Mouse (Mus musculus): Measurements from ENCODE around the gene Upp2. TPM values are rescaled to one million over a fixed set of nuclear protein-coding genes. Genes with fewer than 3 reads are reported as not detected.

Gene Upp2
- polyA plus RNA-seq, 1 experiment from 2014 or later = 5.2 TPM

DNA sequence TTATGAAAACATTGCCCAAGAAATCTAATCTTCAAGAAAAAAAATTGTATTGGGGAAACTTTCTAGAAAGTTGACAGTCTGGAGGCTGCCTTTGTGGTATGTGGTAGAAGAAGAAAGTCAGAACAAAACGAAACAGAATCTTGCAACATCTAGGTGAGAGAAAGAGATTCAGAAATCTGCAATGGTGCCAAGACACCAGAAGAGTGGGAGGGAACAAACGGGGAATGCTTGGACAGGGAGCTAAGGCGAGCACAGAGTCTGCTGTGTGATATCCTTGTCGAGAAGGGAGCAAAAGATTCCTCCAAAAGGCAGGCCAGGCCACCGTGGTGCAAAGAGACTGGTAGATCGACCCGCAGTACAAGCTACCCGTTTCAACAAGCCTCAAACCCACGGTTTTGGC lies 232.0 kb downstream of the Upp2 start:
- H3K27ac ChIP-seq = no peak overlapping the region
- WGBS = 86% methylated on average over 9 of the region's 9 CpGs
- no peaks in the 10 kb centered on the region for H3K27me3 ChIP-seq (ENCODE audit: insufficient read depth, poor library complexity, severe bottlenecking)
- no peak overlapping the region for H3K4me3 ChIP-seq
- H3K36me3 ChIP-seq = no peaks in the 10 kb centered on the region
- no peaks in the 10 kb centered on the region for H3K9me3 ChIP-seq
- no peak for DNase-seq (ENCODE audit: low spot score)
- peaks cover 20% of the 10 kb centered on the region for H3K4me1 ChIP-seq (replicated peaks)

DNA sequence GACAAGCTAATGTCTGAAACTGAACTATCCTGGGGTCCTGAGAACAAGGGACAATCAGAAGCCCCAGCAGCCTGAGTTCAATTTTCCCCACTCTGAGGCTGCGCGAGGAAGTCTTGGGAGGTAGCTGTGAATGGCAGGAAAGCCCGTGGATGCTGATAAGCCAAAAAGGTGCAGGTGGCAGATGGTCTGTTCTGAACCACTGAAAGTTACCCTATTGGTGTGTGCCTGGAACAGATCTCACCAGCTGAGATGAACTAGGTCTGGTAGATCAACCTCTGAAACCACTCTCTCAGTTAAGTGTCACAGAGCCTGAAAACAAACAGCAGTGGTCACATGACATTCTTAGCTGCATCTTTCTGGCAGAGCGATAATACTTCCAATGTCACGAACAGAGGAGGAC lies 232.5 kb downstream of the Upp2 start:
- Histone ChIP-seq H3K27ac (no peak overlapping the region), H3K4me1 (replicated peaks) (peaks cover 20% of the 10 kb centered on the region), H3K4me3 (no peak overlapping the region), H3K36me3 (no peaks in the 10 kb centered on the region), H3K27me3 (ENCODE audit: insufficient read depth, poor library complexity, severe bottlenecking) (no peaks in the 10 kb centered on the region), H3K9me3 (no peaks in the 10 kb centered on the region)
- DNase-seq (ENCODE audit: low spot score) = no peak
- WGBS = 92% methylated on average over 5 of the region's 5 CpGs

DNA sequence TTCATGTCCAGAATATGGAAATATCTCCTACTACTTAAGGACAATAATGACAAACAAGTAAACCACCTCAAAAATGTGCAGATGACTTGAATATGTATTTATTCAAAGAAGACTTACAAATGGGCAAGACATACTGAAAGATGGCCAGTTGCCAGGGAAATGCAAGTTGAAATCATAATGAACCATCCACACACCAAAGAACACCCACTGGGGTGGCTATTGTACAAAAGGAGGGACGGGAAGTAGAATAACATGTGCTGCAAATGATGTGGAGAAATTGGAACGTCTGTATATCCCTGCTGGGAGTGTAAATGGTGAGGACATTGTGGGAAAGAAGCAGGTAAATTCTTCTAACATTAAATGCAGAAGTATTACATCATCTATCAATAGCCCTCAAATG lies 245.8 kb downstream of the Upp2 start:
- no peak for DNase-seq (ENCODE audit: low spot score)
- Histone ChIP-seq H3K27me3 (ENCODE audit: insufficient read depth, poor library complexity, severe bottlenecking) (no peaks in the 10 kb centered on the region), H3K9me3 (no peaks in the 10 kb centered on the region), H3K27ac (no peak overlapping the region), H3K4me3 (no peak overlapping the region), H3K4me1 (replicated peaks) (no peaks in the 10 kb centered on the region), H3K36me3 (no peaks in the 10 kb centered on the region)
- 51% methylated on average over 2 of the region's 2 CpGs for WGBS

DNA sequence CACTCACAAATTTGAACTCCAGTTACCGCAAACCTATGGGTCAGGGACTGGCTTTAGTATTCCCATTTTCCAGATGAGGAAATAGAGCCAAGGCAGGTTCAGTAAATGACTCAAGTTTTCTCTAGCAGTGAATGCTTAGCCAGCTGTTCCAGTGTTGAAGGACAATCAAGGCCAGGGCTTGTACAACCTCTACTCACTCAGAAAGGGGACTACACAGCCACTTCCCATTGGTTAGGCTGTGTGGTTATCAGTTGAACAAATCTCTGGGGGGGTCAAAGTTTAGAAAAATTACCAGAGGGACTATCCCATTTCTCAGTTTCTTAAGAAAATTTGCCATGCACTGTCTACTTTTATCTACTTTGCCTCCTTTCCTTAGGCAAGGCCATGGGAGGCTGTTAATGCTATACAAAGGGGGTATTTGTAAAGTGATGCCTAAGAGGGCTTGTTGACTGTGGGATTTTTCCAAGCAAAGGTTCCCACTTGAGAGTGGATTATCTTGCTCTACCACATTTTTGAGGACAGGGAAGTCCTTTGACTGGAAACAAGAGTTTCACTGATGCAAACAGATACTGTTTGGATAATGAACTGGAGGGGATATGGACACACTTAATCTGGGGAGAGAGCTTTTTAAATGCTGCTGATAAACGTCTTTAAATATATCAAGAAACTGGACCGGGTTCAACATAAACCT lies 262.0 kb downstream of the Upp2 start:
- Histone ChIP-seq H3K9me3 (0 out of 2 replicates have a peak, but pooled peaks cover 2% of the 10 kb centered on the region), H3K27me3 (ENCODE audit: insufficient read depth, poor library complexity, severe bottlenecking) (no peaks in the 10 kb centered on the region), H3K4me1 (replicated peaks) (peaks cover 6% of the 10 kb centered on the region; the same call in 1 of the 2 replicates), H3K4me3 (no peak overlapping the region), H3K27ac (no peak overlapping the region), H3K36me3 (no peaks in the 10 kb centered on the region)
- 83% methylated on average over 3 of the region's 3 CpGs for WGBS
- no peak for DNase-seq (ENCODE audit: low spot score)

DNA sequence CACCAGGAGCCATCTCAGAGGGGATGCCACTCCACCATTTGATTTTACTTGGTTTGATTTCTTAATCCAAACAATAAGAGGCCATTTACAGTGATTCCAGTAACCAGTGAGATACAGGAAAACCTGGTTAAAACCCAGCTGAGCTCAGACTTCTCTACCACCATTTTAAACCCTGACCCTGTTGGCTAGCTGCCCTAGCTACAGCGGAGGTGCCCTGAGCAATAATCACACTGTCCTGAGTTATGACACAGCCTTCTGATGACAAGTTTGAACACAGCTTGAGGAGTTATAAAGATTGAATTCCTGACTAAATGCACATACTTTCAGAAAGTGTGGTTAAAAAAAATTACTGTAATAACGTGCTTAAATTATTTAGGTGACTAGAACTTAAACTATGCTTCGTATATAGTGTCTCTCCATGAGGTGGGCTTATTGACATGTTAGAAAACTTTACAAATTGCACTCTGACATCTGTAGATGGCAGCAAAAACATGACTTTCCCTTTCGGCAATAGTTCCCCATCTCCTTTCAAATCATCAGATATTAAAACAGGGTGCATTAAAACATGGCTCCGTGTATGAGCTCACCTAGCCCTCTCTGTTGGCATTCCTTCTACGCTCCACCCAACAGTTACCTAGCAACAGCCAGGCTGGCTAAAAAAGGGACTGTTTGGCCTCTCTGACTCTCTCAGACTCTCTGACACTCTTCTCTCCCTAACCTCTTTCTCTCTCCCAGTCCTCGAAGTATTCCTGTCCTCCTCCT lies 263.1 kb downstream of the Upp2 start:
- Histone ChIP-seq H3K27me3 (ENCODE audit: insufficient read depth, poor library complexity, severe bottlenecking) (no peaks in the 10 kb centered on the region), H3K4me1 (replicated peaks) (peaks cover 6% of the 10 kb centered on the region; the same call in 1 of the 2 replicates), H3K27ac (no peak overlapping the region), H3K4me3 (no peak overlapping the region), H3K9me3 (0 out of 2 replicates have a peak, but pooled peaks cover 2% of the 10 kb centered on the region), H3K36me3 (no peaks in the 10 kb centered on the region)
- 69% methylated on average over 7 of the region's 7 CpGs for WGBS
- no peak for DNase-seq (ENCODE audit: low spot score)

DNA sequence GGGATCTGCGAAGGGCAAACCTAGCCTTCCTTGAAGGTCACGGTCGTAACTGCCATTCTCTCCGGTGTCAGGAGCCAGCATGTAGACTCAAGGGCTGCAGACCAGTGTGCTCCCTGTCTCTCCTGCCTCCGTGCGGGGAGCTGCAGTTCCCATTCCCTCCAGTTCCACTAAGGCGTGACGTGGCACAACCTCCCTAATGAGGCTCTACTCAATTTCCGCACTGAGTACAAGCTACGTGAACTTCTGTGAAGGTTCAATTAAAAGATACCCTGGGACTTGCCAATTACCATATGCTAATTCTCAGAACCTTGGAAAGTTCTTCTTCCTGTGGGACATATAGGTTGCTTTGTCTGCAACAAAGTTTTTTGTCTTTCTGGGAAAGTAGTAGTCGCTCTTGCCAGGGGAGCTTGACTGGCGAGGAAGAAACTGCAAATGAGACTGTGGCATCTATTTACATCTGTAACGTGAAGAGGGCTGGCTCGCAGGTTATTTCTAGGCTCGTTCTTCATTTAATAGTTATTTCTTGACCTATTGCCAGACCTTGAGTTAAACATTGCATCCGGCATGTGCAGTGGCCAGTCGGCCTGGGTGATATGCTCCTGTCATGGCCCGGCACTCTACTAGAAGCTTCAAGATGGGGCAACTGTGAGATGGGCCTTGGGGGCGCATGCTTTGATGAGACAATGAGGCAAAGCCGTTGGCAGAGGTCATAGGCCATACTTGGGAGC lies 265.3 kb downstream of the Upp2 start:
- DNase-seq (ENCODE audit: low spot score) = no peak
- H3K36me3 ChIP-seq = no peaks in the 10 kb centered on the region
- peaks cover 6% of the 10 kb centered on the region; the same call in 1 of the 2 replicates for H3K4me1 ChIP-seq (replicated peaks)
- H3K4me3 ChIP-seq = no peak overlapping the region
- no peaks in the 10 kb centered on the region for H3K27me3 ChIP-seq (ENCODE audit: insufficient read depth, poor library complexity, severe bottlenecking)
- H3K9me3 ChIP-seq = 0 out of 2 replicates have a peak, but pooled peaks cover 2% of the 10 kb centered on the region
- no peak overlapping the region for H3K27ac ChIP-seq
- WGBS = 92% methylated on average over 20 of the region's 20 CpGs

DNA sequence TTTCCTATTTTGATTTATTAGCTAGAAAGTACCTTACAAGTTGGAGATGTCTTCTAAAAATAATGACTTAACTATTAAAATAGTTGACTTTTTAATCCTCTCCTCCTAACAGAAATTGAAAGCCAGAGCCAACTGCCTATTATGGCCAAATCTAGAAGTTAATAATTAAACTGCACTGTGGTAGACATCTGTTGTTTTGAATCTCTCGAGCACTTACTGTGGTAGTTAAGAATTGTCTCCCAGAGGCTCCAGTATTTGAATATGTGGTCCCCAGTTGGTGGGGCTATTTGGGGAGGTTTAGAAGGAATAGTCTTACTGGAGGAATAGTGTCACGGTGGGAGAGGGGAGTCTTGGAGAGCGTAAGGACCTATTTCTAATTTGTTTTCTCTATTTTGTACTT lies 273.9 kb downstream of the Upp2 start:
- peaks cover 4% of the 10 kb centered on the region; the same call in 1 of the 2 replicates for H3K9me3 ChIP-seq
- WGBS = 81% methylated on average over 3 of the region's 3 CpGs
- no peaks in the 10 kb centered on the region for H3K27me3 ChIP-seq (ENCODE audit: insufficient read depth, poor library complexity, severe bottlenecking)
- peaks cover 7% of the 10 kb centered on the region for H3K4me1 ChIP-seq (replicated peaks)
- no peak overlapping the region for H3K4me3 ChIP-seq
- H3K27ac ChIP-seq = no peak overlapping the region
- DNase-seq (ENCODE audit: low spot score) = no peak
- no peaks in the 10 kb centered on the region for H3K36me3 ChIP-seq

DNA sequence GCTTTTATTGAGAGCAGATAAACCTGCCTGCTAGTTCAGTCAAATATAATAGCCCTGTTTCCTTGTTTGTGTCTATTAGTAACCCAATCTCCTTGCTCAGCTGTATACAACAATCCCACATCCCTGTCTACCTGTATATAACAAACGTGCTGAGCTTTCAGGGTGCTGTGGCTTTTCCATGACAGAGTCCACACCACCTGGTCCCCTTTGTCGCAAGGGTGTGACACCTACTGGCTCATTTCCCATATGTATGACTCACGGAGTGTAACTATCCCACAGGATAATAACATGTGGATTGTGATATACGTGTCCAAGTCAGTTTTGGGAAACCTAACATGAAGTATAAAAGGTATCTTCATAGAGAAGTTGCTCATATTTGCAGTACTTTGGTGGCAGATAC lies 275.3 kb downstream of the Upp2 start:
- H3K27ac ChIP-seq = no peak overlapping the region
- no peak for DNase-seq (ENCODE audit: low spot score)
- H3K27me3 ChIP-seq (ENCODE audit: insufficient read depth, poor library complexity, severe bottlenecking) = no peaks in the 10 kb centered on the region
- H3K4me1 ChIP-seq (replicated peaks) = peaks cover 7% of the 10 kb centered on the region
- no peaks in the 10 kb centered on the region for H3K36me3 ChIP-seq
- H3K9me3 ChIP-seq = peaks cover 4% of the 10 kb centered on the region; the same call in 1 of the 2 replicates
- 93% methylated on average over 4 of the region's 4 CpGs for WGBS
- no peak overlapping the region for H3K4me3 ChIP-seq

Other genes starting within 250 kb of the Upp2 start
- gene Acvr1c, start 209.4 kb upstream of the Upp2 start, polyA plus RNA-seq (2016; fragmentation: Nextera tagmentation; extraction: Ambion mirVana) = 0.09 and 0.43 TPM in 2 replicates
- gene Gm17409, start 97.2 kb upstream of the Upp2 start, polyA plus RNA-seq (2016; fragmentation: Nextera tagmentation; extraction: Ambion mirVana) = 0.17 TPM in 1 of 2 replicates, not detected in the other
- 3.5 TPM in 2 replicates for gene Acvr1, start 141 bp upstream of the Upp2 start, polyA plus RNA-seq (2016; fragmentation: Nextera tagmentation; extraction: Ambion mirVana)